Mouse (Mus musculus) ovary, postnatal 36 days (tissue): ENCODE data around the gene Ncapg.
A peak's percentile ranks its signal among the peaks of the same experiment; 100 is the strongest.
"Not testable (repeated sequence)": the region's sequence is repeated elsewhere in the genome, so short reads cannot be mapped to it uniquely, and the experiment has no call there.

Experiments used
- DNase-seq: peaks from one replicate; pipeline ENCODE4 v3.0.0; 2022; ENCODE audit warnings: low spot score, mixed read lengths

Gene Ncapg

GRCm38 (mm10) chr5:45669598-45670279 is at the start of gene Ncapg:
TSS of gene Ncapg (plus strand) at chr5:45669919.
- DNase-seq, result peak; percentile 99

GRCm38 (mm10) chr5:45621511-45621910 is 48.2 kb upstream of the Ncapg start:
- DNase-seq, result no peak

GRCm38 (mm10) chr5:45627771-45628170 is 41.9 kb upstream of the Ncapg start:
- DNase-seq, result no peak

GRCm38 (mm10) chr5:45629470-45629869 is 40.2 kb upstream of the Ncapg start:
- no peak for DNase-seq

GRCm38 (mm10) chr5:45638378-45638777 is 31.3 kb upstream of the Ncapg start:
- no peak for DNase-seq

- peak; percentile 39 for DNase-seq
These were observed 30.7 kb upstream of the Ncapg start, which contains the start of gene Fam184b for GRCm38 (mm10) chr5:45638806-45639714. TSS of gene Fam184b (minus strand) at chr5:45639614.

- no peak for DNase-seq
These were observed 30.0 kb upstream of the Ncapg start for GRCm38 (mm10) chr5:45639715-45640092.

- DNase-seq, result no peak
These were observed 18.6 kb upstream of the Ncapg start for GRCm38 (mm10) chr5:45651026-45651703.

- DNase-seq, result not testable (repeated sequence)
These were observed 11.3 kb upstream of the Ncapg start for GRCm38 (mm10) chr5:45658406-45658805.

GRCm38 (mm10) chr5:45668324-45668723 is 1.4 kb upstream of the Ncapg start:
- DNase-seq, result no peak

- no peak for DNase-seq
These were observed 888 bp upstream of the Ncapg start for GRCm38 (mm10) chr5:45668831-45669230.

GRCm38 (mm10) chr5:45669234-45669597 is 503 bp upstream of the Ncapg start:
- no peak for DNase-seq

GRCm38 (mm10) chr5:45670280-45670670 is 556 bp downstream of the Ncapg start:
- no peak for DNase-seq

GRCm38 (mm10) chr5:45670894-45671494 is 1.3 kb downstream of the Ncapg start:
- DNase-seq, result no peak

- DNase-seq, result no peak
These were observed 5.3 kb downstream of the Ncapg start for GRCm38 (mm10) chr5:45675032-45675431.

GRCm38 (mm10) chr5:45677639-45678038 is 7.9 kb downstream of the Ncapg start:
- no peak for DNase-seq

GRCm38 (mm10) chr5:45679955-45680354 is 10.2 kb downstream of the Ncapg start:
- no peak for DNase-seq

- no peak for DNase-seq
These were observed 13.7 kb downstream of the Ncapg start for GRCm38 (mm10) chr5:45683388-45683787.

- DNase-seq, result no peak
These were observed 15.5 kb downstream of the Ncapg start for GRCm38 (mm10) chr5:45685243-45685642.

- DNase-seq, result no peak
These were observed 16.5 kb downstream of the Ncapg start for GRCm38 (mm10) chr5:45686223-45686622.

GRCm38 (mm10) chr5:45689152-45689551 is 19.4 kb downstream of the Ncapg start:
- DNase-seq, result no peak

GRCm38 (mm10) chr5:45690802-45691201 is 21.1 kb downstream of the Ncapg start:
- no peak for DNase-seq
